Mouse (Mus musculus): ENCODE measurements at regions not wholly inside any gene's neighbourhood (a gene's known extent, or its start where the extent isn't known, plus 50 kb on each side); places are given as distances from the start of the nearest gene placed in this dataset.
A peak's percentile ranks its signal among the peaks of the same experiment; 100 is the strongest.

- no peak for DNase-seq (ENCODE audit: low spot score in 2 of 2)
Observed at GRCm38 (mm10) chr9:67165486-67165885, 116.3 kb upstream of the Tpm1 start.

- DNase-seq (ENCODE audit: low spot score in 2 of 2) = no peak
Observed at GRCm38 (mm10) chr9:67163746-67164145, 114.5 kb upstream of the Tpm1 start.

- no peak for DNase-seq (ENCODE audit: low spot score in 2 of 2)
Observed at GRCm38 (mm10) chr9:67160785-67161455, 111.7 kb upstream of the Tpm1 start.

GRCm38 (mm10) chr9:67160350-67160749, 111.1 kb upstream of the Tpm1 start:
- no peak for DNase-seq (ENCODE audit: low spot score in 2 of 2)

GRCm38 (mm10) chr9:67156590-67157259, 107.5 kb upstream of the Tpm1 start:
- DNase-seq (ENCODE audit: low spot score in 2 of 2) = no peak

GRCm38 (mm10) chr9:67154062-67154461, 104.9 kb upstream of the Tpm1 start:
- no peak for DNase-seq (ENCODE audit: low spot score in 2 of 2)

GRCm38 (mm10) chr9:67153333-67153732, 104.1 kb upstream of the Tpm1 start:
- DNase-seq (ENCODE audit: low spot score in 2 of 2) = no peak

GRCm38 (mm10) chr9:67147656-67148055, 98.5 kb upstream of the Tpm1 start:
- no peak for DNase-seq (ENCODE audit: low spot score in 2 of 2)

GRCm38 (mm10) chr9:67145392-67145791, 96.2 kb upstream of the Tpm1 start:
- DNase-seq (ENCODE audit: low spot score in 2 of 2) = no peak

GRCm38 (mm10) chr9:67144511-67144910, 95.3 kb upstream of the Tpm1 start:
- DNase-seq (ENCODE audit: low spot score in 2 of 2) = no peak

- DNase-seq (ENCODE audit: low spot score in 2 of 2) = peak; percentile 45 to 50
Observed at GRCm38 (mm10) chr9:67140319-67140887, 91.2 kb upstream of the Tpm1 start.

- DNase-seq (ENCODE audit: low spot score in 2 of 2) = peak in 1 of 2 experiments; percentile 40
Observed at GRCm38 (mm10) chr9:67137681-67138080, 88.5 kb upstream of the Tpm1 start.

GRCm38 (mm10) chr9:67137141-67137540, 87.9 kb upstream of the Tpm1 start:
- DNase-seq (ENCODE audit: low spot score in 2 of 2) = no peak

- DNase-seq (ENCODE audit: low spot score in 2 of 2) = no peak
Observed at GRCm38 (mm10) chr9:67136166-67136565, 87.0 kb upstream of the Tpm1 start.

GRCm38 (mm10) chr9:67134378-67134777, 85.2 kb upstream of the Tpm1 start:
- DNase-seq (ENCODE audit: low spot score in 2 of 2) = no peak

- no peak for DNase-seq (ENCODE audit: low spot score in 2 of 2)
Observed at GRCm38 (mm10) chr9:67132370-67132769, 83.2 kb upstream of the Tpm1 start.

- DNase-seq (ENCODE audit: low spot score in 2 of 2) = peak in 1 of 2 experiments; percentile 9
Observed at GRCm38 (mm10) chr9:67130730-67131440, 81.7 kb upstream of the Tpm1 start.

- no peak for DNase-seq (ENCODE audit: low spot score in 2 of 2)
Observed at GRCm38 (mm10) chr9:67129891-67130290, 80.7 kb upstream of the Tpm1 start.

GRCm38 (mm10) chr9:67129095-67129494, 79.9 kb upstream of the Tpm1 start:
- DNase-seq (ENCODE audit: low spot score in 2 of 2) = no peak

- no peak for DNase-seq (ENCODE audit: low spot score in 2 of 2)
Observed at GRCm38 (mm10) chr9:67121691-67122090, 72.5 kb upstream of the Tpm1 start.

- DNase-seq (ENCODE audit: low spot score in 2 of 2) = no peak
Observed at GRCm38 (mm10) chr9:67118880-67119644, 69.9 kb upstream of the Tpm1 start.

- DNase-seq (ENCODE audit: low spot score in 2 of 2) = no peak
Observed at GRCm38 (mm10) chr9:67118429-67118828, 69.2 kb upstream of the Tpm1 start.
